Mouse (Mus musculus) ZHBTc4 (cell line): ENCODE data around the gene Ssr2.
A peak's percentile ranks its signal among the peaks of the same experiment; 100 is the strongest.
"Not testable (repeated sequence)": the region's sequence is repeated elsewhere in the genome, so short reads cannot be mapped to it uniquely, and the experiment has no call there.

Experiments
- DNase-seq: peaks from one replicate; pipeline ENCODE4 v3.0.0-alpha.2; 2011; ENCODE audit warnings: low read depth, low spot score

Ssr2 gene

DNA sequence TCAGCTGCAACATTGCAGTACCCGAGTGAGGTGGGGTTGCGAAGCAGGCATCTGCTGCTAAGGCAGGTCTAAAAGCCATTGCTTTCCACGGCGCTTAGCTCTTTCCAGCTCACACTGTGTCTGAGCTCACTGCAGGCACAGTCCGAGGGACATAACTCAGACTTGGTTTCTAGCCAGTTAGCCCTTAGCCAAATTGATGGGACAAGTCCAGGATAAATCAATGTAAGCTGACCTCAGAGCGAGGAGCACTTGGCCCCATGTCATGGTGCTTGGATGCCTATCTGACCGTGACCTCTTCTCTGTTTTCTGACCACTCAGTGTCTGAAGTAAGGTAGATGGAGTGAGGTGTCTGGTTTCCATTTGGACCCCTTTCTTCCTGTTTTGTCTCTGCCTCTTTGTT is 11.7 kb upstream of the Ssr2 start:
- DNase-seq = no peak

DNA sequence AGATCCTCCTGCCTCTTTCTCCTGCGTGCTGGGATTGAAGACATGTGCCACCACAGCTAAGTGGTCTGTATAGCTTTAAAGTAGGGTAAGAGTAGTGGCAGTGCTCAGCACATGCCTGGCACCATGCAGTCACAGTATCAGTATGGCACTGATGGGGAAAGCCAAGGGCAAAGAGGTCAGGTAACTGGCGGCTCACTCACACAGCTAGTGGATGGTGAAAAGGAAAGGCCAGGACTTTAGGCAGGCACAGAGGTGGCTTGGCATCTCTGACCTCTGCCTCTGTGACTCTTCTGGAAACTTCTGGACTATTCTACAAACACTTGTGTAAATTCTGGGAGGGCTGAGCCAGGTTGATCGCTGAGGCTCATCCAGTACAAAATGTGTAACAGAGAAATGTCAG is 9.6 kb upstream of the Ssr2 start:
- no peak for DNase-seq

DNA sequence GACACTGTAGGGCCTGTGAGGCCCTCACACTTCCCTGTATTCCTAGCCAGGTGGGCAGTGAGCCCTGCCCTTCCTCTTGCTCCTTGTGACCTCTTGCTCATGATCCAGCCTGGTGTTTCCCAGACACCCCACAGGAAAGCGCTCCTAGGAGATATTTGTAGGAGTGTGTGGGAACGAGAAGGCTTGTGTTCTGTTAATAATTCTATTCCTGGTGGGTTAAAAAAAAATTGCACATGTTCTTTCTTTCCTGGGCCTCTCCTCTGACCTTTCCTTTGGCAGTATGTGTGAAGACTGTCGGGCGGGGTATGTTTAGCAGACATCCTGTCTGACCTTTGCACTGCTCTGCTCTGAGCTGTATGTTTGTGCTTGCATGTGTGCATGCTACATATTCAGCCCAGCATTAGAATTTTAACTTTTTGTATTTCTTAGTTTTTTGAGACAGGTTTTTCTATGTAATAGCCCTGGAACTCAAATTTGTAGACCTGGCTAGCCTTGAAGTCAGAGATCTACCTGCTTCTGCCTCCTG is 9.1 kb upstream of the Ssr2 start:
- no peak for DNase-seq

DNA sequence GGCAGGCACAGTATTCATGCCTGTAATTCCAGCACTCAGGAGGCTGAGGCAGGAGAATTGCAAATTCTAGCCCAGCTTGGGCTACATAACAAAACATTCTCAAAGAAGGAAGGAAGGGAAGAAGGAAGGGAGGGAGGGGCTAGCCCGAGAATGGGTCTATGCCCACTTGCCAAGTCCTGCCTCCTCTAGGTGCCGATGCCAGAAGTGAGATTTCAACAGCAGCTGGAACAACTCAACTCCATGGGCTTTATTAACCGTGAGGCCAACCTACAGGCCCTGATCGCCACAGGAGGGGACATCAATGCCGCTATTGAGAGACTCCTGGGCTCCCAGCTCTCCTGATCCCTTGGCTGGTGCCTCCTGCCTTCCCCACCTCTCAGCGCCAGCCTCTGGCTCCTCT is 7.8 kb upstream of the Ssr2 start:
- peak; percentile 82 for DNase-seq

DNA sequence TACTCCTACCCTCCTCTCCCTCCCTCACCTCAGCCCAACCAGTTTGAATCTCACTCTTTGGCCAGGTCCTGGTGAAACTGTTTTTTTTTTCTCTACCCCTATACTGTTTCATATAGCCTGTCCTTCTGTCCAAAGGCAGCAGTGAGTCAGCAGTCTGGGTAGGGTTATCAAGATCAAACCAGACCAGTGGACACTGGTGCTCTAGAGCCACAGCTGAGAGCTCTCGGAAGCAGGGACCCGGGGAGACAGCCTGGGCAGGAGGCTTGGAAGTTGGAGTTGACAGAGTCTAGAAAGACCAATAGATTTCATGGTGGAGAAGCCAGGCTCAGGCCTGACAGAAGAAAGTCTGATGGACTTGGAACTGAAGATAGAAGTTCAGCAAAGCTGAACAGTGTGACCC is 7.1 kb upstream of the Ssr2 start:
- no peak for DNase-seq

DNA sequence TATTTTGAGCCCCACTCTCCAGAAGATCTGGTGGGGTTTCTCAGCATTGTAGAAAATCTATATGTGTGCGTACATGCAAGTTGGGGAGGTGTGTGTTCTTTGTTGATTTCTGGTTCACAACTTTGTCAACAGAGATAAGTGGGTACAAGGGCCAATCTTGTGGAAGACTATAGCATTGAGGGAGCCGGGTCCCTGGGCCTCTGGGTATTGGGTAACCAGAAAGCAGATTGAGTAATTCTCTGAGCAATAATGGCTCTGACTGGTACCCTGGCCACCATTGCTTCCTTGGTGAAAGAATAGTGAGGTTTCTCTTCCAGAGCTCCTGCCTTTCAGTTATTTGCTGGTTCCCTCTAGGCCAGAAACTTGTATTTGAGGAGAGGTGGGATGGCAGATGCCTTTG is 6.6 kb upstream of the Ssr2 start:
- no peak for DNase-seq

DNA sequence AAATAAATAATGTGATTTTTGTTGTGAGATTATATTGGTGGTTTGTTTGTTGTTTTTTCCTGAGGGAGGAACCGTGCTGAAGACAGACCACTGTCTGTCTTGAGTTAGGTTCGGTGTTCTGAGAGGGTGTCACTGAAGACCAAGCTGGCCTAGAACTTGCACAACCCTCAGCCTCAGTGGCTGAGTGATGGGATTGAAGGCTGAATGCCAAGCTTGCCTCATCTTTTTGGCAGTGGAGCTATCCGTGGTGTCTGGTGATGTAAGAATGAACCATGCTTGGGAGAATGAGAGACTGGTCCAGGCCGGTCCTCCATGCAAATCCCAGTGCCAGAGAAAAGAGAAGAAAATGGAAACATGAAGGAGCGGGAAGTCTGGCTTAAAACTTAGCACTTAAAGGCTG is 6.0 kb upstream of the Ssr2 start:
- peak; percentile 65 for DNase-seq

DNA sequence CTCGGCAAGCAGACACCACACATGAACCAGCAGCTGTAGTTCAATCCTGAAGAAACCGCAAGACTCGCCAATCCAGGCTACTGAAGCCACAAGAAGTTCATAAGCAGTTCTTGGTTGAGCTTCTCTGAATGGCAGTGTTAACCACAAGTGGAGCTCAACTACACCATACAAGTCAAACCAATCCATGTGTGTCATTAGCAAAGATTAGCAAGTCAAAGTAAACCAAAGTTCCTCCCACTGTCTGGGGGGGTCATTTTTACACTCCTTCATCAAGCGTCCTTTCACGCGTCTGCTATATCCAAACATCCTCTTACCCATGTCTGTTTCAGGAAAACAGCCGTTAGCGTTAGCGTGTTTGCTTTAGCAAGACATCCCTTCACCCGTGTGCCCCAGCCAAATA is 5.3 kb upstream of the Ssr2 start:
- no peak for DNase-seq

DNA sequence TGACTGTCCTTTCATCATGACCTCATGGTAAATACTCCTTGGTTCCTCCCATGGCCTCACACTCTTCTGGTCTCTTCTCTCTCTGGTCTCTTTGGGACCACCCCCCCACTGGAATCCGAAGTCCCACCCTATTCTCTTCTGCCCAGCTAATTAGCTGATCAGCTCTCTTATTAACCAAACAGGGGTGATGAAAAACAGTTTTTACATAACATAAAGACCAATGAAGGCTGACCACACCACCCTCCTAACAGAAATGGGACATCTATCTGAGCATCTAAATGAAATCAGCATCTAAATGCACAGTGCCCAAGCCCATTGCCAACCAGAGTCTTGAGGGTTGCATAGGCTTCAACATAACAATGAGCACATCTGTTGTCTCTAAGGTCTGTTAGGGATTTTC is 3.8 kb upstream of the Ssr2 start:
- DNase-seq = peak; percentile 97

DNA sequence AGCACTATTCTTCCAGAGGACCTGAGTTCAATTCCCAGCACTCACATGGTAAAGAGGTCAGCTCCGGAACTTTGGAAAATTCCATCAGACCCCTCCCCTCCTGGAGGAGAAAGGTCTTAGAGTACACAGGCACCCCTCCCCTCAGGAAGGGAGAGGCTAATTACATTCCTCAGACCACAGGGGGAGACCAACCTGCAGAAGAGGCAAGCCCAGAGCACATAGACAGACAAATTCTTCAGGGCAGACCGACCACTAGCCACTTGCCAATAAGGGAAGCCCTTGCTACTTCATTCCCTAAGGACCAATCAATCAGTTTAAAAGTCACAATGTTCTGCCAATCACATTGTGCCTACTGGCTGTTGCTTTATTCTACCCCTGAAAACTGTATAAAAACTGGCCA is 2.8 kb upstream of the Ssr2 start:
- peak; percentile 98 for DNase-seq

DNA sequence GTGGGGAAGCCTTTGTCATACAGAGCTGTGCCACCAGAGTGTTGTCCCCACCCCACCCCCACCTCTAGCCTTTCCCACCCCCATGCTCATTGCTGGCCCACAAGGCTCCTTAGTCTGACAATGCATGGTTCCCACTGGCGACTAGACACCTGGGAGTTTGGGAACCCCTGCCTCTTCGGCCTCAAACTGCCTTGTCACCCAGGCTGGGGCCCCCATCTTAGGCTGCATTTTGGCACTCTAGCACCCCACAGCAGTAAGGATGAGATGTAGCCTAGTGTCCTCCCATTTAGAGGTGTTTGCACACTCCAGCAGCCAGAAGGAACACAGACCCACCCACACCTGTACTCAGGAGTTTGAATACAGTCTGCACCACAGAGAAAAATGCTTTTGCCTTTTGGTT is 1.9 kb upstream of the Ssr2 start:
- DNase-seq = peak; percentile 71

DNA sequence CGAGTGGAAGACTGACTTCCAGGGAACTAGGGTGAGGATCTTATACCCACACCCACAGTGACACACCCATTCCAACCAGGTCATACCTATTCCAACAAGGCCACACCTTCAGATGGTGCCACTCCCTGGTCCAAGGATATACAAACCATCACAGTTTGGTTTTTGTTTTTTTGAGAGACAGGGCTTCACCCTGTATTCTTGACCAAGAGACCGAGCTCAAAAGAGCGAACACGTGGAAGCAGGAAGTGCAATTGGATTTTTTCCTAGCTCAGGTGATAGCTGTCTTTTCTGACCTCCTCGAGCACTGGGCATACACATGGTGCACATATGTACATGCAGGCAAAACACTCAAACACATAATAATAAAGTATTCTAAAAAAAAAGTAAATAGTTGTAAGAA is 2.2 kb downstream of the Ssr2 start:
- DNase-seq = not testable (repeated sequence)

DNA sequence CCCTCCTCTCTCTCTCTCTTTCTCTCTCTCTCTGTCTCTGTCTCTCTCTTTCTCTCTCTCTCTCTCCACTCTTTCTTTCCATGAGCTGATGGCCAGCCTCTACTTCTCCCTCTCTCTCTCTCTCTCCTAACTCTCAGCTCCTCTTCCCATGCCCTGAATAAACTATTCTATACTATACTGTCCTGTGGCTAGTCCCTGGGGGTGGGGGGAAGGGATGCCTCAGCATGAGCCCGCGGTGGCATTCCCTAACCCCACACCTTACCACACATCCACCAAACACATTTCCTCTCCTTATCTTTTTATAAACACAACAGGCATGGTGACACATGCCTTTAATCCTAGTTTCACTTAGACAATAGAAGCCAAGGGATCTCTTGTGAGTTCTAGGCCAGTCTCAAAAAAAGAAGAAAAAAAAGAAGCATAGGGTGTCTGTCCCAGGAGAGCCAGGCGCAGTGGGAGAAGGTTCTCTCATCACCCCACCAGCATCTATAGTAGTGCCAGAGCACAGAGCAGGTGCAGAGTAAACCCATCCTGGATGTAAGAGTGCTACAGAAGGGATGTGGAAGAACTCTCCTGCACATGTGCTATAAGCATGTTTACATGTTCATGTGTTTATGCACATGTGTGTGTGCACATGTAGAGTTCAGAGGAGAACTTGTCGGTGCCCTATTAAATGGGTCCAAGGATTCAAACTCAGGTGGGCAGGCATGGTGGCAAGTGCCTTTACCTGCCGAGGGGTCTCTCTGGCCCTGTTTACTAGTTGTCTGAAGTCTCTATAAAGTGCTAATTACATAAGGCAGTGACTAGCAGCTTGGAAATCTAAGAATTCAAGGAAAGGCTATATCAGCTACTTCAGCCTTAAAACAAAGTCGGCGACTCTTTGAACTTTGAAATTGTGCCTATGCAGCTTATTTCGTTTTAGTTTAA is 3.1 kb downstream of the Ssr2 start:
- DNase-seq = no peak

DNA sequence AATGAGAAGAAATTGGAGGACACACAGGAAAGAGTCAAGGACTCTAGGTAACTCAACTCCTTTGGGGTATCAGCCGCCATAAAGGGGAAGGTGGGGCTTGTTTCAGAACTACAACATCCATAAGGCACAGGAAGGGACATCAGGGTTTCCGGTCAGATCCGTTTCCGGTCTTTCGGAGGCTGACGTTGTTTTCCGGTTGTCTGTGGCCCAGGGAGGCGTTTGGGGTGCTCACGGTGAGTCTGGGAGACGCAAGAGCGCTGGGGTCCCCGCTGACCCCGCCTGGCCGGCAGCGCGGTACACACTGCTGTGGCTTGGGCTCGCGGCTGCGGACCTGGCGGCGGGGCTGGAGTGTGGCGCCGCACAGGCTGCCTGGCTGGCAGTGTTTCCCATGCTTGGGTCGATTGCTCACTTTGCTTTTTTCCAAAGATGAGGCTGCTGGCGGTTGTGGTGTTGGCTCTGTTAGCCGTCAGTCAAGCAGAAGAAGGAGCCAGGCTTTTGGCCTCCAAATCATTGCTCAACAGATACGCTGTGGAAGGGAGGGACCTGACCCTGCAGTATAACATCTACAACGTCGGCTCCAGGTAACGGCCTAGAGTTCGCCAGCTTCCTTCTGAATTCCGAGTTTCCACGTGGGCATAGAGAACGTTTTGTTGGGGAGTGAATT is 3.9 kb downstream of the Ssr2 start:
- DNase-seq = peak; percentile 83

DNA sequence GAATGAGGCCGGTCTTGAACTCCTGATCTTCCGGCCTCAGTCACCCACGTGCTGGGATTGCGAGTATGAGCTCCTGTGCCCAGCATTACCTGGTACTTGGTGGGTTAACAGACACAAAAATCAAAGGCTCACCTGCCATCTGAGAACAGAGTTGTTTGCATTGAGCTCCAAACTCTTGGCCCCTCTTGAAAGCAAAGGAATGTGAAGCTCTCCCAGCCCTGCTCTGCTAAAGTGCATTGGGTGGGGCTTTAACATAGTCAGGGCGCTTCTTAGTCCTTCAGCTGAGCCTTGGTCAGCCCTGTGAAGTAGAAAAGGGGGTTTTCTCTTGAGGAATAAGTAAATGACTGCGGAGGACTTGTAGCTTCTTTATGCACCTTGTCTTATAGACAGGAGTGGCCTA is 10.1 kb downstream of the Ssr2 start:
- DNase-seq = peak; percentile 70

DNA sequence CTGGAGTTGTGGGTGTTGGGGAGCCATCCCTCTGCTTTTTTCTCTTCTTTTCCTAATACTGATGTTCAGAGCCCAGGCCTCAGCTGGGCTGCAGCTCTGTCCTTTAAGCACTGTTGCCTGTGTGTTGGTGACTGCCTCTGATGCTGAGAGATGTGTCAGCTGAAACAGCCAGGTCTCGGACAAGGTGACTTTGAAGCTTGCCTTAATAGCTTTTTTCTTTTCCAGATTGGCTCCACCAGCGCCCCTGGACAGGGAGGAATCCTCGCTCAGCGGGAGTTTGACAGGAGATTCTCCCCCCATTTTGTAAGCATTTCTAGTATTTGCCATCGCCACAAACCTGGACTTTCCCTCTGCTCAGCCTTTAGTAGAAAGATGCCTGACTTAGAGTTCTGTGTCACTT is 11.0 kb downstream of the Ssr2 start:
- peak; percentile 72 for DNase-seq

DNA sequence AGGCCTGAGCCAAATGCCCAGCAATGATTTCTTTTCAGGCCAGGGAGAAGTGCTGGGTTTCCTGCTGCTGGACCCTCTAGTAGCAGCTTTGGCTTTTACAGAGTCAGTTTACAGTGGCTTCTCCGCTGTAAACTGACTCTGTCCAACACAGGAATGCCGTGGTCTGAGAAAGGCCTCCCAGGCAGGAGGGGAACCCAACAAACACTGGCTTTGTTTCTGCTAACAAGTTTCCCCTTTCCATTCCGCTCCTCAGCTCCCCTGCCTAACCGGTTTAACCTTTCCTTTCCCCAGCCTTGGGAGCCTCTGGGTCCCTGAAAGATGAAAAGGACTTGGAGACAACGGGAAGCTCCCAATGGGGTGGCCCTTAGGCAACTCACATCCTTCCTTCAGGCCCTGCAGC is 14.6 kb downstream of the Ssr2 start:
- no peak for DNase-seq

DNA sequence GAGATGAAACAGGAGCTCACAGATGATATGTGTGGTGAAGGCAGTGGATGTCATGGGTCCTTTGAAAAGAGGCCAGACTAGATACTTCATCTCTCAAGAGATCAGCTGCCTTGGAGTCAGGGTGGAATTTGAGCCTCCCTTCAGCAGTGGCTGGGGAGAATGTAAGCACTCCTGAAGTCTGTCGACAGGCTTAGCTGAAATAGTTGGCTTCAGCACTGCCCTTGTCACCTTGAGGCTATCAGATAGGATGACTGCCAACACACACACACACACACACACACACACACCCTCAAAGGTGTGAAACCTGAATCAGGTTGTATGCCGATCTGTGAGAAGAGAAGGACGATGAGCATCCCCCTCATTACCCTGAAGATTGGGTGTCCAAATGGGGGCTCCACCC is 15.4 kb downstream of the Ssr2 start:
- DNase-seq = no peak

DNA sequence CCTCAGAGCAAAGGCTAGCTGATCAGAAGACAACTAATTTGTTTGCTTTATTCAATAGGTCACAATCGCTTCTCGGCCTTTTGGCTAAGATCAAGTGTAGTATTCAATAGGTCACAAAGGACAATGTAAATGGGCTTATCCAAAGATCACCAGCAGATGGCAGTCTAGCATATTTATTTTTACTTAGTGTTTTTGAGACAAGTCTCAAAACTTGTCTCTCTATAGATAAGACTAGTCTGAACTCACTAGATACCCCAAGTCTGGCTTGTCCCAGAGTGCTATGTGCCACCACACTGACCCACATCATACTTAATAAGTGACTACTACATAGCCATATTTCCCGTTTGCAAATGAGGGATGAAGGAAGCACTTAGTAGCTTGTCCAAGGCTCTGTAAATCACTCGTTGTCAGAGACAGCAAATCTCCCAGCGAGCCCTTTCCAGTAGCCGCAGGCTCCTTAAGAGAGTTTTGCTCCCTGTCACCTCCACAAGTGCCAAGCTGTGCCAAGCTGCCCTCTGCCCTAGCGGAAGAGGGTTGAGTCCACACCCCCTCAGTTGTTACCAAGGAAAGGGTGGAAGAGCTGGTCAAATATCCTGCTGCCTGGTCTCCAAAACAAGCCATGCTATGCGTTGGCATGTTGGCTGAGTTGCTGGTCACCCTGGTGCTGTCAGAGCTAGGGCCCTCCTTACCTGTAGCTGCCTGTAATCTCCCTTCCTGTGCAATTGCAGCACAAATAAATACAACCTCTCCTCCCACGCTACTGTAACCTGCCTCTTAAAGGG is 16.5 kb downstream of the Ssr2 start:
- peak; percentile 86 for DNase-seq

DNA sequence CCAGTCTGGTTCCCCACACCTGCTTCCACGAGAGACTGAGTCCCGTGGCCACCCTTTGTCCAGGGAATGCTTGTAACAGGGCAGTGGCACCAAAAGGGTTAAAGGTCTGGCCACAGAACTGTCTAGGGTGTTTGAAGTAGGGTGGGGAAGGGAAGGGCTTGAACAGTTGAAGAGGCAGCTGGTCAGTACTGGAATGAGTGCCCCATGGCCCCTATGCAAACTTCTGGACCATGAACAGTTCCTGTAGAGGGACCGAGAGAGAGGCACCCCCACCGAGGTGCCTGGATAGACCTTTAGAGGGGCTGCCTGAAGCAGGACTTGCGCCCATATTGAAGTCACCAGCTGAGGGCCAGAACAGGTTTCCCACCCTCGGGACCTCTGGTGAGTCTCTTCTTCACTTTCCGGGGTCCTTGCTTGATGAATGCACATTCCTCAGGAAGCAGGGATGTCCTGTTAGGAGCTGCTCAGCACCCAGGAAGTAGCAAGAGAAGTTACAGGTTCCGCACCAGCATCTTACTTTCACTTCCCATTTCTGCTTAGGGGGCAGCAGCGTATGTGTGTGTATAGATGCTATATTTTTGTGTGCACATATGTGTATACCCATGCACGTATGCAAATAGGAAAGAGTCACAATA is 17.4 kb downstream of the Ssr2 start:
- no peak for DNase-seq

DNA sequence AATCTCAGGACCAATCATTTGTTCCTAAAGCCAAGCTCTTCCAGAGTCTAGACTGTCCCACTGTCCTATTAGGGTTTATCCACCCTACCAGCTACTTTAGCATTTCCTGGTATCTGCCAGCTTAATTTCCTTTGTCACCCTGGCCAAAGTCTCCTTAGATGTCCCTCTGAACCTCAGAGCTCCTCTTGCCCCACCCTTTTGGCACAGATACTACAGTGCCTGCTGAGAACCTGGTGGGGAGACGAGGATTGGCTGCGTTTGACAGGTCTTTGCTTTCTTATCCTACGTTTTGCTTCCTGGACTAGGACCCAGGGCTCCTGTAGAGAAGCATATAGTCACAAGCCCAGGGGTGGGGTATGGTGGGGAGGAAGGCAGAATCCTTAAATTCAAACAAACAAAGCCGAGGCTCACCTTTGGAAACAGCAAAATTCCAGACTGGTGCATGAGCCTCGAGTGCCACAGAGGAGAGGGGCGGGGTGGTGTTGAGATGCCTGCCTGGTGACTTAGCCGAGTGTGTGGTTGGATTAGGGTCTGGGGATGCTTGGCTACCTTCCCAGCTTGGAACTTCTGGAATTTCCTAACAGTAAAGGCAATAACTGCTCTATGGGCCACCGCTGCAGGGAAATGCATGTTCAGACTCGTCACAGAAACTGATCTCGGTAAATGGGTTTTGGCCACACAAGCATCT is 18.4 kb downstream of the Ssr2 start:
- no peak for DNase-seq
